Mouse (Mus musculus): ENCODE results near the gene Tor4a.

- TF ChIP-seq CTCF (conservative IDR thresholded peaks at IDR 0.05 in 1 of 2, IDR thresholded peaks at IDR 0.05 in 1 of 2; ENCODE audit: low read depth in 2 of 2, low read length in 2 of 2) (no peak), POLR2A (IDR thresholded peaks at IDR 0.05; ENCODE audit: low read depth, low read length) (no peak), MXI1 (IDR thresholded peaks at IDR 0.05; ENCODE audit: low read depth, low read length) (no peak), TBP (conservative IDR thresholded peaks at IDR 0.05; ENCODE audit: low read depth, low read length) (no peak), USF1 (IDR thresholded peaks at IDR 0.05; ENCODE audit: low read depth, low read length) (no peak), NRF1 (IDR thresholded peaks at IDR 0.05; ENCODE audit: low read depth, low read length) (no peak), TCF12 (IDR thresholded peaks at IDR 0.05; ENCODE audit: low read depth, low read length) (no peak), ZNF384 (IDR thresholded peaks at IDR 0.05; ENCODE audit: low read depth, low read length) (no peak), ETS1 (conservative IDR thresholded peaks at IDR 0.05; ENCODE audit: low read depth, low read length) (no peak), MAFK (IDR thresholded peaks at IDR 0.05; ENCODE audit: insufficient replicate concordance, low read length) (no peak), POLR2AphosphoS2 (IDR thresholded peaks at IDR 0.05; ENCODE audit: low read depth, low read length) (no peak), EP300 (IDR thresholded peaks at IDR 0.05; ENCODE audit: low read length) (no peak), UBTF (IDR thresholded peaks at IDR 0.05; ENCODE audit: low read depth, low read length) (no peak), GABPA (IDR thresholded peaks at IDR 0.05; ENCODE audit: insufficient replicate concordance, low read depth, low read length) (no peak)
Observed at GRCm38 (mm10) chr2:25207593-25207992, 10.9 kb upstream of the Tor4a start.
